29 mouse cellular contexts compared by ENCODE assay signal in the genomic region with DNA sequence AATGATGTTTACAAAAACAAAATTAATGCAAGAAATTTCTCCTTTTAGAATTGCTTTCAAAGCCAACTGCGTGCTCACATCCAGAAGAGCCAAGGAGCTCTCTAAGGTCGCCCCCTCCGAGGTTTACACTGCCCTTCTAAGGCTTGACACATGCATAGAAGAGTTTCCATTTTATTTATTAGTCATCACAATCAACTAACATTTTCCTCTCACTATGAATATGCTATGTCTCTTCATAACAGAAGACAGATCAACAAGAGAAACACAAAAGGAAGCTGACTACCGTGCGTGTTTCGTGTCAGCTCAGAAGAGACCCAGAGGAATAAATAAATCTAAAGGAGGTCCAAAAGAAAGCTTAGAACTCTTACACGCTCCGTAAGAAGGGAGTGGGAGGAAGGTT. TPM values are rescaled to one million over a fixed set of nuclear protein-coding genes. Genes with fewer than 3 reads are reported as not detected.
DNase-seq lines count a peak whose midpoint lies in the region; ATAC-seq lines count a peak whose summit lies in the region.
"Had no signal": no experiment of that assay in that cellular context is flagged by ENCODE, and none has a peak within 500 bp of the region (broad histone marks: within the 10 kb centered on the region; RNA-seq: fewer than 3 reads in every experiment).

No protein-coding gene starts in this region.

- no peak overlapping the region for H3K9ac ChIP-seq in heart, embryonic 13.5 days
- no peak overlapping the region for H3K9ac ChIP-seq in kidney, embryonic 15.5 days
- H3K9ac ChIP-seq: embryonic facial prominence, embryonic 13.5 days; forebrain, embryonic 12.5 days; forebrain, embryonic 15.5 days; hindbrain, embryonic 13.5 days had no signal

- no peaks in the 10 kb centered on the region for H3K27me3 ChIP-seq in heart, embryonic 13.5 days (replicated peaks)
- H3K27me3 ChIP-seq in kidney, embryonic 15.5 days: no peaks in the 10 kb centered on the region
- H3K27me3 ChIP-seq: embryonic facial prominence, embryonic 13.5 days; forebrain, embryonic 12.5 days; forebrain, embryonic 15.5 days; hindbrain, embryonic 13.5 days; Patski had no signal

- H3K4me3 ChIP-seq in heart, embryonic 13.5 days: no peak overlapping the region
- no peak overlapping the region for H3K4me3 ChIP-seq in kidney, embryonic 15.5 days (replicated peaks)
- H3K4me3 ChIP-seq: embryonic facial prominence, embryonic 10.5 days; embryonic facial prominence, embryonic 13.5 days; erythroblast, embryonic 14.5 days; forebrain, embryonic 12.5 days; forebrain, embryonic 15.5 days; hindbrain, embryonic 10.5 days; hindbrain, embryonic 13.5 days had no signal

- intact Hi-C loops in heart, postnatal 10 days (cut with DNase I): no loop called here

- WGBS in heart, embryonic 13.5 days: 80% methylated on average over 8 of the region's 8 CpGs
- 71% methylated on average over 8 of the region's 8 CpGs for WGBS in kidney, embryonic 15.5 days

- no peaks in the 10 kb centered on the region for H3K36me3 ChIP-seq in heart, embryonic 13.5 days
- H3K36me3 ChIP-seq in kidney, embryonic 15.5 days: no peaks in the 10 kb centered on the region
- H3K36me3 ChIP-seq: embryonic facial prominence, embryonic 10.5 days; embryonic facial prominence, embryonic 13.5 days; forebrain, embryonic 12.5 days; forebrain, embryonic 15.5 days; G1E; hindbrain, embryonic 10.5 days; hindbrain, embryonic 13.5 days had no signal

- no peak overlapping the region for H3K4me2 ChIP-seq in heart, embryonic 13.5 days
- no peak overlapping the region for H3K4me2 ChIP-seq in kidney, embryonic 15.5 days
- H3K4me2 ChIP-seq: embryonic facial prominence, embryonic 13.5 days; forebrain, embryonic 12.5 days; forebrain, embryonic 15.5 days; hindbrain, embryonic 13.5 days had no signal

- H3K27ac ChIP-seq in heart, embryonic 13.5 days (replicated peaks): 0 out of 2 replicates have a peak overlapping the region, but pooled peaks have one; percentile 36
- no peak overlapping the region for H3K27ac ChIP-seq in kidney, embryonic 15.5 days
- H3K27ac ChIP-seq: embryonic facial prominence, embryonic 10.5 days; embryonic facial prominence, embryonic 13.5 days; forebrain, embryonic 12.5 days; forebrain, embryonic 15.5 days; hindbrain, embryonic 10.5 days; hindbrain, embryonic 13.5 days had no signal

- no peak for ATAC-seq in heart, embryonic 13.5 days (ENCODE audit: extremely low read depth, insufficient number of reproducible peaks, low FRiP score, low TSS enrichment)
- ATAC-seq in CD4-positive, CD25-positive, alpha-beta regulatory T cell, adult 4 months: peak; percentile 83
- ATAC-seq in kidney, embryonic 15.5 days (replicated peaks; ENCODE audit: low FRiP score): no peak
- ATAC-seq: forebrain, embryonic 15.5 days; hindbrain, embryonic 16.5 days; Patski had no signal

- H3K4me1 ChIP-seq in heart, embryonic 13.5 days: peaks cover 35% of the 10 kb centered on the region
- no peaks in the 10 kb centered on the region for H3K4me1 ChIP-seq in kidney, embryonic 15.5 days
- H3K4me1 ChIP-seq: embryonic facial prominence, embryonic 10.5 days; embryonic facial prominence, embryonic 13.5 days; forebrain, embryonic 12.5 days; forebrain, embryonic 15.5 days; hindbrain, embryonic 10.5 days; hindbrain, embryonic 13.5 days had no signal

- no peak for DNase-seq in heart, postnatal 10 days
- DNase-seq in CD4-positive helper T cell, adult 2 months (ENCODE audit: low read depth, low spot score): peak; percentile 57
- peak; percentile 67 for DNase-seq in induced T-regulatory cell, adult 2 months (ENCODE audit: low read depth)
- no peak for DNase-seq in adrenal gland, adult 18-20 months (ENCODE audit: low spot score in 2 of 2)
- no peak for DNase-seq in right cerebral cortex, postnatal 4 days
- DNase-seq: adrenal gland, adult 8-10 months; adrenal gland, postnatal 25 days; cerebellum, adult 11-12 months; cerebellum, adult 8-10 months; cerebellum, postnatal 10 days; cerebellum, postnatal 36 days; embryo, embryonic 11 days; gastrocnemius, postnatal 14 days; heart, adult 11 months; heart, postnatal 36 days; kidney, adult 18-20 months had no signal

- H3K9me3 ChIP-seq in heart, embryonic 13.5 days: no peaks in the 10 kb centered on the region
- no peaks in the 10 kb centered on the region for H3K9me3 ChIP-seq in kidney, embryonic 15.5 days (replicated peaks)
- H3K9me3 ChIP-seq: embryonic facial prominence, embryonic 10.5 days; embryonic facial prominence, embryonic 13.5 days; forebrain, embryonic 12.5 days; forebrain, embryonic 15.5 days; hindbrain, embryonic 10.5 days; hindbrain, embryonic 13.5 days had no signal

RNA-seq across cellular contexts. Expression of gene Sspn, which starts 49.6 kb away (rescaled TPM):
- polyA plus RNA-seq in heart, embryonic 13.5 days (2015; fragmentation: Nextera tagmentation; extraction: Ambion mirVana): 53.4 and 57.1 TPM in 2 replicates
- total RNA-seq in heart, postnatal 10 days (2021): 100 to 1,000 TPM; 122 to 147 TPM
- polyA plus RNA-seq in CD4-positive, CD25-positive, alpha-beta regulatory T cell, adult 4 months (2017; shearing (Covaris generic)): not detected
- total RNA-seq in adrenal gland, adult 18-20 months (2021): 10 to 100 TPM; 10.2 to 10.5 TPM
- polyA plus RNA-seq in kidney, embryonic 15.5 days (2015; fragmentation: Nextera tagmentation; extraction: Ambion mirVana): 10.2 and 11.8 TPM in 2 replicates
- polyA plus RNA-seq: erythroblast, embryonic 14.5 days; G1E had no signal

Comparison
In these comparisons a context has a peak if more than half of its experiments do, and no peak if none do; other contexts are left out.
1. DNase-seq: peak in CD4-positive helper T cell, adult 2 months (single experiment) and induced T-regulatory cell, adult 2 months (single experiment); none in heart, postnatal 10 days (0 of 2), adrenal gland, adult 18-20 months (0 of 2) and right cerebral cortex, postnatal 4 days (single experiment).
2. RNA of gene Sspn, which starts 49.6 kb away (polyA plus RNA-seq): 53.4 to 57.1 TPM in heart, embryonic 13.5 days and 10.2 to 11.8 TPM in kidney, embryonic 15.5 days; not detected in CD4-positive, CD25-positive, alpha-beta regulatory T cell, adult 4 months; every median in the first group is over 10 times any median in the second.